Mouse (Mus musculus) spleen, embryonic (tissue): ENCODE measurements at regions not wholly inside any gene's neighbourhood (a gene's known extent, or its start where the extent isn't known, plus 50 kb on each side); places are given as distances from the start of the nearest gene placed in this dataset.

ENCODE experiments used
- CTCF ChIA-PET: fragments of 350-600 bp; sonication (Branson Sonifier 250); formaldehyde crosslinking; loops from one replicate; lab custom pipeline; 2022; lab: Charles Lee

DNA sequence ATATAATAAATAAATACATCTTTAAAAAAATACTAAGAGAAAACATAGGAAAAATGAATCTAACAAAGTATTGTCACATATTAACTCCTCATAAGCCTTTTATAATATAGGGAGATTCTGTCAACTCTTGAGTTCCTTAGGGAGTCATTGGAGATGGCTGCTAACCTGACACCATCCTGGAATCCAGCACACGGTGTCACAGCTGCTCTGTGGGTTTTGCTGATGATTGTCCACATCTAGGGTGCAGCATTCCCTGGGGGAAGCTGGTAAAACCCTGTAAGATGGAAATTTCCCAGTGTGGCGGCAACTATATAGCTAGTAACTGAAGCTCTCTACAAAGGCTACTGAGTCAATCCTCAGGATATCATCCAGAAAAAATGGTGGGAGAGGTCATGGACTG is 58.9 kb upstream of the E2f3 start:
- CTCF ChIA-PET = no interaction called here

DNA sequence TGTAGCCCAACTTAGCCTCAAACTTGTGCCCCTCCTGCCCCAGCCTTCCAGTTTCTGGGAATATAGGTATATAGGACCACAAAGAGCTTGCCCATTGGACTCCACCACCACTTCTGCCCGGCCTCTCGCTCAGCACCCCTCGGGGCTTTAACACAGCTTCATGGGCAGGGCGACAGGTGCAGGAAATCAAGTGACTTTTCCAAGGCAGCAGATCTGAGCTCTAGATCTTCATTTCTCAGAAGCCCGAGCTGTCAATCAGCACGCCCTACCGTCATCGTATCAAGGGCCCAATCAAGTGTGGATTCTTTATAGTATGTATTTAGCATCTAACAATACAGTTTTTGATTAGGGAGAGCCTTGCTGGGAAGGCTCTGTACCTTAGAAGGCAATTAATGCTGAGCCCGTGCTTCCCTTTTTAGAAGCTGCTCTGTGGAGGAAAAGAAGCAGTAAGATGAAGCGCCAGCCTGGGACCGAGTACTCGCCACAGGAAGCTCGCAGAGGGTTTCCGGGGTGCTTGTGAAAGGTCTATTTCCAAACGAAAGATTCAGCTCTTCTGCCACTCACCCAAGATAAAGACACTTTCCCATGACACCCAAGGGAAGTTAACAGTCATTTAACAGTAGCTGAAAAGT is 56.9 kb upstream of the E2f3 start:
- CTCF ChIA-PET = no interaction called here

DNA sequence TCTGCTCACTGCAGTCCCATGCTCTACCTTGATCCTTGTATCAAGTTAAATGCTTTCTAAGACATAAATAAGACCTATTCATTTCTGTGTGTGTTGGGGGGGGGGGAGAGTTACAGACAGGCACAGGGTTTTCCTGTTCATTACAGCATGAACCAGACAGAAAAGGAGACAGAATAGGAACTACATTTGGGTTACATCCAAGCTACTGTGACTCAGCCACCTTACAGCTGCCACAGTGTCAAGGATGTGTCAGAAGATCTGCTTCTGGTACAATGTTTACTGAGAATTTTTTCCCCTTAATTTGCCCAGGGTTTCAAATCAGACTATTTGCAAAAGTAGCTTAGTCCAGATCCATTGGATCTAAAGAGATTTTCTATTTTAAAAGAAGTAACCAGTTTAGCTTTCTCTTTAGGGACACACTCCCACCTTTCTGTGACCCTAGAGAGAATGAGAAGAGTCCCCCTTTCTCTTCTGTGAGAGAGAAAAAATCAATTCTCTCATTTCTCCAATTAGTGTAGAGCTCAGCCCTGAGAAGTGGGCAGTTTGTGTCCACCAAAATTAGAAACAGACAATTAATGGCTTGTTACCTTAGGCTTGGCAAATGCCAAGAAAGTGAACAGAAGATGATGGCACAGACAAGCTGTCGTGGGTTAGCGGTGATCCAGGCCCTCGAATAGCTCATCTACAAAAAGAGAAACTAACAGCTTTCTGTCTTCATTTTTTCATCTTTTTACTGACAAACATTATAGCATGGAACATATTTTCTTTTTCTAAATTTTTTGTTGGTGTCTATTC is 55.8 kb upstream of the E2f3 start:
- CTCF ChIA-PET = no interaction called here

DNA sequence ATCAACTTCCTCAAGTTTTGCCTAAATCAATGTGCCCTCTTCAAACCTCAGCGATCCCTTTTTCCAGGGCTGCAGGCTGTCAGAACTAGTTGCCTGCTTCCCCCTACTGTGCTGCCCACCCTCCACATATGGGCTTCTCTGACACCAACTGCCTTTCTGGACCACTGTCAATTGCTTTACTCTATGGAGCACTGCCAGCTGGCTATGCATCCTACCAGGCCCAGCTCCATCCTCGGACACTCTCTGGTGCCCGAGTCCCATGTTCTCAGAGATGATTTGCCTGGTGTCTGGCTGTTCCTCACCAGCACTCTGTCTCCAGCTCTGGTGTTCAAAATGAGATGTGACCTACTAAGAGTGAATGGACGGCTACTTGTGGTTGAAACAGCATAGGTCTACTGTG is 54.4 kb upstream of the E2f3 start:
- CTCF ChIA-PET = no interaction called here

- CTCF ChIA-PET = no interaction called here
Measured at GRCm38 (mm10) chr13:30039791-30040190, 53.9 kb upstream of the E2f3 start.

DNA sequence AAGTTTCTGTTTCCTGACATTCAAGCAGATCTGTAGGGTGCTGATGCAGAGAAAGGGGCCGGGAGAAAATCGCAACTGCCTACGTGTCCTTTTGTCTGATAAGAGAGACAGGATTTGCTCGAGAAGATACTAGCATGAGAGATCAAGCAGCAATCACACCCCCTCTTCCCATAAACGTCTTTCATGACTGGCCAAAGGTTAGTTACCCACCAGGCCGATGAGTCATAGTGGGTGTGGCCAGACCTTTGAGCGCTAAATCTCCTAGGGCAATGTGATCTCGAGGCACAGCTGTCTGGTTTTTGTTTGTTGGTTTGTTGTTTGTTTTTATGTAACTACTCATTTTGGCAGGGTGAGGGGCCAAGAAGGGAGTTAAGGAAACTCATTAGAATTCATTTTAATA is 50.7 kb upstream of the E2f3 start:
- CTCF ChIA-PET = no interaction called here

DNA sequence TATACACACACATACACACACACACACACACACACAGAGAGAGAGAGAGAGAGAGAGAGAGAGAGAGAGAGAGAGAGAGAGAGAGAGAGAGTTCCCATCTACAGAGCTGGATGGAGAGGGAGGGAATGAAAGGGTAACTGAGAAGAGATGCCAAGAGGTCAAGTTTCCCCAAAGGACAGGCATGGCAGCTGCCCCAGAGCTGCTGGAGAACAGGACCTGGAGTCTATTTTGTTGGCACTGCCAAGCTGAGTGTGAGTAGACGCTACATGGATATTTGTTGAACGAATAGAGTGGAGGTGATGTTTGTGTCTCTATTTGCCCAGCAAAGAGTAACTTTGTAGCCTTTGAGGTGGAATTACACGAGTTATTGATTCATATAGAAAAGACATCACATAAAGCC is 50.2 kb upstream of the E2f3 start:
- CTCF ChIA-PET = no interaction called here
